Mouse (Mus musculus) stomach, postnatal 0 days (tissue): Measurements from ENCODE around the gene Uqcc3.

Experiments
- CTCF ChIP-seq: IDR thresholded peaks from 2 replicates; pipeline ENCODE4 v1.5.1; 2016; ENCODE audit warnings: antibody characterized with exemption, low read depth, mild to moderate bottlenecking, moderate library complexity
- EP300 ChIP-seq: optimal IDR thresholded peaks from 2 replicates; pipeline ENCODE3; 2016; ENCODE audit warnings: antibody characterized with exemption

- TF ChIP-seq CTCF (no peak), EP300 (no peak)
These were observed 8.4 kb downstream of the Uqcc3 start for GRCm38 (mm10) chr19:8872266-8872840.
